Mouse (Mus musculus) megakaryocyte, embryonic 14.5 days (primary cell): ENCODE data around the gene Akp3. TPM values are rescaled to one million over a fixed set of nuclear protein-coding genes. Genes with fewer than 3 reads are reported as not detected.

Experiments used
- H3K27me3 ChIP-seq: replicated peaks from 2 replicates; pipeline ENCODE3; 2012; ENCODE audit warnings: inconsistent platforms
- H3K36me3 ChIP-seq: replicated peaks from 2 replicates; pipeline ENCODE3; 2012; ENCODE audit warnings: low read length, inconsistent platforms, mixed read lengths
- H3K4me1 ChIP-seq: 2 replicates; pipeline ENCODE4 v1.6.1; 2012; ENCODE audit warnings: inconsistent platforms
- H3K4me3 ChIP-seq: replicated peaks from 2 replicates; pipeline ENCODE3; 2012; ENCODE audit warnings: moderate library complexity, mild to moderate bottlenecking, inconsistent platforms
- H3K9me3 ChIP-seq: 2 replicates; pipeline ENCODE4 v1.6.1; 2012; ENCODE audit warnings: inconsistent platforms
- FLI1 ChIP-seq: IDR thresholded peaks from 2 replicates; pipeline ENCODE4 v1.6.1; 2012; ENCODE audit warnings: low read length, inconsistent platforms, mixed read lengths
- GATA1 ChIP-seq: IDR thresholded peaks from 3 replicates; pipeline ENCODE4 v1.6.1; 2012; ENCODE audit warnings: mixed read lengths, low read length, inconsistent platforms, borderline replicate concordance
- polyA plus RNA-seq: library from polyadenylated mRNA; stranded (reverse); fragments of >175 nt; gene quantifications from 2 replicates; pipeline ENCODE4 v1.2.3, GENCODE M21; 2012; ENCODE audit warnings: low replicate concordance; ENCODE audit not compliant: insufficient read depth

Akp3 gene
- polyA plus RNA-seq, 1 experiment, result not detected

GRCm38 (mm10) chr1:87171312-87171711 is 46.5 kb downstream of the Akp3 start:
- Histone ChIP-seq H3K4me3 (no peak overlapping the region), H3K36me3 (no peaks in the 10 kb centered on the region), H3K27me3 (peaks cover 93% of the 10 kb centered on the region), H3K9me3 (peaks cover 3% of the 10 kb centered on the region; the same call in 1 of the 2 replicates), H3K4me1 (peaks cover 24% of the 10 kb centered on the region)
- TF ChIP-seq GATA1 (no peak), FLI1 (no peak)

GRCm38 (mm10) chr1:87172316-87172715 is 47.5 kb downstream of the Akp3 start:
- TF ChIP-seq GATA1 (no peak), FLI1 (no peak)
- peaks cover 93% of the 10 kb centered on the region for H3K27me3 ChIP-seq
- H3K9me3 ChIP-seq, result peaks cover 3% of the 10 kb centered on the region; the same call in 1 of the 2 replicates
- H3K4me3 ChIP-seq, result no peak overlapping the region
- H3K36me3 ChIP-seq, result no peaks in the 10 kb centered on the region
- H3K4me1 ChIP-seq, result peaks cover 24% of the 10 kb centered on the region

- Histone ChIP-seq H3K4me3 (peak overlapping the region; percentile 42), H3K27me3 (peaks cover 86% of the 10 kb centered on the region), H3K36me3 (no peaks in the 10 kb centered on the region), H3K4me1 (peaks cover 24% of the 10 kb centered on the region), H3K9me3 (peaks cover 3% of the 10 kb centered on the region; the same call in 1 of the 2 replicates)
- TF ChIP-seq GATA1 (no peak), FLI1 (no peak)
Observed at GRCm38 (mm10) chr1:87174006-87174955, 49.5 kb downstream of the Akp3 start.

- Histone ChIP-seq H3K27me3 (peaks cover 84% of the 10 kb centered on the region), H3K4me3 (no peak overlapping the region), H3K36me3 (no peaks in the 10 kb centered on the region), H3K4me1 (peaks cover 23% of the 10 kb centered on the region), H3K9me3 (peaks cover 3% of the 10 kb centered on the region; the same call in 1 of the 2 replicates)
- no peak for TF ChIP-seq FLI1
- TF ChIP-seq GATA1, result no peak
Observed at GRCm38 (mm10) chr1:87175852-87176292, 51.1 kb downstream of the Akp3 start.

Other genes with a start within 250 kb of the Akp3 start
- gene Alppl2, start 35.0 kb upstream of the Akp3 start, polyA plus RNA-seq, result not detected in 2 replicates
- gene Alpi, start 23.4 kb upstream of the Akp3 start, polyA plus RNA-seq, result not detected in 2 replicates
- not detected in 2 replicates for gene Ecel1, start 31.5 kb downstream of the Akp3 start, polyA plus RNA-seq
- gene Prss56, start 58.3 kb downstream of the Akp3 start, polyA plus RNA-seq, result not detected in 2 replicates
- gene Chrnd, start 65.6 kb downstream of the Akp3 start, polyA plus RNA-seq, result not detected in 2 replicates
- not detected in 2 replicates for gene Chrng, start 79.7 kb downstream of the Akp3 start, polyA plus RNA-seq
- 21.2 and 24.1 TPM in 2 replicates for gene Eif4e2, start 88.9 kb downstream of the Akp3 start, polyA plus RNA-seq
- gene Efhd1, start 139.4 kb downstream of the Akp3 start, polyA plus RNA-seq, result 0.10 TPM in 1 of 2 replicates, not detected in the other
- gene Gigyf2, start 202.0 kb downstream of the Akp3 start, polyA plus RNA-seq, result 4.7 and 10.4 TPM in 2 replicates